Mouse (Mus musculus): ENCODE measurements around the gene Stard9. TPM values are rescaled to one million over a fixed set of nuclear protein-coding genes. Genes with fewer than 3 reads are reported as not detected.

Gene Stard9
- polyA plus RNA-seq, 1 experiment from 2014 or later, result 4.2 TPM

DNA sequence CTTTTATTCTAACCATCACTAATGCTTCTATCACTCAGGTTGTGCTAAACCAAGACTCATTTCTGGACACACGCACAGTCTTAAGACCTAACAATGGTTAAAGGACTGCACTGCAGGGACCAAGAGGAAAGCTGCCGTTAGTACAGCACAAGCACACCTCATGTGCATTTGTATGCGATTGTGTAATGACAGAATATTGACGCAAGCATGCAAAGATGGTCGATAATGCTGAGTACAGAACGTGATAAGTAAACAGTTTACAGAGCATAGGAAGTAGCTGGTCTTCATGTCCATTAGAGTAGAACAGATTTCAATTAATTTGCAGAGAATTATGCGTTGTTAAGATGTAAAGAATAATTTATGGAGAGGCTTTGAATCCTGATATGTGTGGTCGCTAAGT is 11.9 kb downstream of the Stard9 start:
- Histone ChIP-seq H3K9ac (ENCODE audit: low read length) (no peak overlapping the region), H3K4me1 (ENCODE audit: control insufficient read depth, insufficient read depth, low read length) (no peaks in the 10 kb centered on the region), H3K36me3 (ENCODE audit: control insufficient read depth, insufficient read depth, low read length) (no peaks in the 10 kb centered on the region), H3K27ac (ENCODE audit: low read depth, low read length) (no peak overlapping the region), H3K9me3 (ENCODE audit: control insufficient read depth, low read length) (no peaks in the 10 kb centered on the region), H3K27me3 (ENCODE audit: control insufficient read depth, insufficient read depth, low read length) (no peaks in the 10 kb centered on the region), H3K4me3 (ENCODE audit: low read depth, low read length) (no peak overlapping the region), H3K4me2 (ENCODE audit: low read depth) (no peak overlapping the region)
- DNase-seq (ENCODE audit: low spot score) (no peak), ATAC-seq (ENCODE audit: insufficient read depth, low FRiP score, low TSS enrichment) (no peak)
- WGBS, result 92% methylated on average over 8 of the region's 8 CpGs

DNA sequence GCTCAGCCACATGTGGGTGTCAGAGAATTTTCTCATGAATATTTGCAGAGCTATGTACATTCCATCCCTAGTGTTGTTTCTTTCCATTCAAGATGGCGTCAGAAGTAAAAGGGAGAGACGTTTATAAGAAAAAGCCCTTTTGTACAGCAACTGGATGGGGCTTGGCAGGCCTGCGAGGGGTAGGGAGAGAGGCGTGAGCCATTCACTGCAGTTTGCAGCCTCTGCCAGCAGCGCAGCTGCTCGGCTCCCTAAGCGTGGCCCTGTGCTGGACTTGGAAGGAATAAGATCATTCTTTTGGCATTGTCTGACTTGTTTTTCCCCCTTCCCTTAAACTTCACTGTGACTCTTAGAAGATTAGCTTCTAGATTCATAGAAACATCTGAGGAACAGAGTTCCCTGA is 14.9 kb downstream of the Stard9 start:
- Histone ChIP-seq H3K4me2 (ENCODE audit: low read depth) (no peak overlapping the region), H3K4me1 (ENCODE audit: control insufficient read depth, insufficient read depth, low read length) (no peaks in the 10 kb centered on the region), H3K9ac (ENCODE audit: low read length) (no peak overlapping the region), H3K4me3 (ENCODE audit: low read depth, low read length) (no peak overlapping the region), H3K27me3 (ENCODE audit: control insufficient read depth, insufficient read depth, low read length) (no peaks in the 10 kb centered on the region), H3K36me3 (ENCODE audit: control insufficient read depth, insufficient read depth, low read length) (no peaks in the 10 kb centered on the region), H3K27ac (ENCODE audit: low read depth, low read length) (no peak overlapping the region), H3K9me3 (ENCODE audit: control insufficient read depth, low read length) (no peaks in the 10 kb centered on the region)
- ATAC-seq (ENCODE audit: insufficient read depth, low FRiP score, low TSS enrichment), result no peak
- DNase-seq (ENCODE audit: low spot score), result no peak
- 78% methylated on average over 7 of the region's 7 CpGs for WGBS

GRCm38 (mm10) chr2:120646777-120647176 is 17.9 kb downstream of the Stard9 start:
- Histone ChIP-seq H3K36me3 (ENCODE audit: control insufficient read depth, insufficient read depth, low read length) (no peaks in the 10 kb centered on the region), H3K9me3 (ENCODE audit: control insufficient read depth, low read length) (no peaks in the 10 kb centered on the region), H3K4me1 (ENCODE audit: control insufficient read depth, insufficient read depth, low read length) (no peaks in the 10 kb centered on the region), H3K27ac (ENCODE audit: low read depth, low read length) (no peak overlapping the region), H3K9ac (ENCODE audit: low read length) (no peak overlapping the region), H3K4me3 (ENCODE audit: low read depth, low read length) (no peak overlapping the region), H3K27me3 (ENCODE audit: control insufficient read depth, insufficient read depth, low read length) (no peaks in the 10 kb centered on the region), H3K4me2 (ENCODE audit: low read depth) (no peak overlapping the region)
- WGBS, result 82% methylated on average over 4 of the region's 4 CpGs
- DNase-seq (ENCODE audit: low spot score) (no peak), ATAC-seq (ENCODE audit: insufficient read depth, low FRiP score, low TSS enrichment) (no peak)

DNA sequence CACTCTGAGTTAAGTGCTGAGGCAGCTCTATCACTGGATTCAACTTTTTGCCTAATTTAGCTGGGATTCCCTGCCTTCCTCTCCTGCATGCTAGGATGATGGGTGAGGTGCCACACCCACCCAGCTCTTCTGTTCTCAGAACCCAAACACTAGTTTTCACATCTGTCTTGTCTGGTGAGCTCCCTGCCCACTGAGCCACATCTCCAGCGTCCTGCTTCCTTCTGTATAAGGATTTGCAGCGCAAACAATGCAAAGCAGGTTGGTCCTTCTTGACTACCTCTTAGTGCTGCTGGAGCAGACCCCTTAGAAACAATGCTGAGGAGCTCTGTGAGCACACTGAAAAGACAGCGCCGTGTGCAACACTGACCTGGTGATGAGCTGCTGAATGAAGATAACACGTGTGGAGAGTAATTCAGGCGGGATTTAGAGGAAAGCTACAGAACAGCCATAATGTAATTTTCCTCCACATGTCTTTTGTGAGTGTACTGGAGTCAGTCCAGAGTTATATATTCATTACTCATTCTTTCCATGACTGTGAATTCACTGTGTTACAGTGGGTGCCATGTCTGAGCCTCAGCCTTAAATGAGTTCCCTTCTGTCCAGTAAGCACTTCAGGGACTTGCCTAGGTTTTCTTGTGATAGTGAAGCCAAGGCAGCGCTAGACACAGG is 23.5 kb downstream of the Stard9 start:
- no peak for ATAC-seq (ENCODE audit: insufficient read depth, low FRiP score, low TSS enrichment)
- Histone ChIP-seq H3K27ac (ENCODE audit: low read depth, low read length) (no peak overlapping the region), H3K4me2 (ENCODE audit: low read depth) (no peak overlapping the region)

GRCm38 (mm10) chr2:120652925-120653284 is 24.0 kb downstream of the Stard9 start:
- Histone ChIP-seq H3K9ac (ENCODE audit: low read length) (no peak overlapping the region), H3K4me2 (ENCODE audit: low read depth) (no peak overlapping the region), H3K4me1 (ENCODE audit: control insufficient read depth, insufficient read depth, low read length) (no peaks in the 10 kb centered on the region), H3K36me3 (ENCODE audit: control insufficient read depth, insufficient read depth, low read length) (no peaks in the 10 kb centered on the region), H3K9me3 (ENCODE audit: control insufficient read depth, low read length) (no peaks in the 10 kb centered on the region), H3K27me3 (ENCODE audit: control insufficient read depth, insufficient read depth, low read length) (no peaks in the 10 kb centered on the region), H3K4me3 (ENCODE audit: low read depth, low read length) (no peak overlapping the region), H3K27ac (ENCODE audit: low read depth, low read length) (no peak overlapping the region)
- DNase-seq (ENCODE audit: low spot score) (no peak), ATAC-seq (ENCODE audit: insufficient read depth, low FRiP score, low TSS enrichment) (no peak)
- WGBS, result 89% methylated on average over 7 of the region's 7 CpGs

More for the DNA sequence above, 23.5 kb downstream of the Stard9 start:
- no peaks in the 10 kb centered on the region for H3K36me3 ChIP-seq (ENCODE audit: control insufficient read depth, insufficient read depth, low read length)
- no peak overlapping the region for H3K9ac ChIP-seq (ENCODE audit: low read length)
- no peaks in the 10 kb centered on the region for H3K27me3 ChIP-seq (ENCODE audit: control insufficient read depth, insufficient read depth, low read length)
- WGBS, result 87% methylated on average over 7 of the region's 7 CpGs
- no peaks in the 10 kb centered on the region for H3K9me3 ChIP-seq (ENCODE audit: control insufficient read depth, low read length)
- no peaks in the 10 kb centered on the region for H3K4me1 ChIP-seq (ENCODE audit: control insufficient read depth, insufficient read depth, low read length)
- no peak for DNase-seq (ENCODE audit: low spot score)
- no peak overlapping the region for H3K4me3 ChIP-seq (ENCODE audit: low read depth, low read length)

DNA sequence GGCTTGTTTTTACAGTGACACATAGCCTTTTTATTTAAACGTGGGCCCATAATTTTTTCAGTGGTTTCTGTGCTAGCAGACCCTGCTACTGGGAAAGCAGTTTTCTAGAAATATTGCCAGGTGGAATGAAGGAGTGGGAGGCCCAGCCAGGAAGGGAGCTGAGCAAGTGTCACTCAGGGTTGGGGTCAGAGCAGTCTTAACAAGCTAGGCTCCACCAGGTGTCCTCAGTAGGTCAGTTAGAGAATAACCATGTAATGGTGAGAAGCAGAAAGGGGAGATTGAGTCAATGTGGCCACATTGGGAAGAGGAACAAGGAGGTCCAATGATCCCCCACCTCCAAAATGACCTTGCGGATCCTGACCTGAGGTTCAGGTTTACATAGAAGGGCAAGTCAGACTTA is 25.8 kb downstream of the Stard9 start:
- no peak overlapping the region for H3K9ac ChIP-seq (ENCODE audit: low read length)
- H3K4me2 ChIP-seq (ENCODE audit: low read depth), result no peak overlapping the region
- ATAC-seq (ENCODE audit: insufficient read depth, low FRiP score, low TSS enrichment), result no peak
- DNase-seq (ENCODE audit: low spot score), result no peak
- no peaks in the 10 kb centered on the region for H3K27me3 ChIP-seq (ENCODE audit: control insufficient read depth, insufficient read depth, low read length)
- H3K4me1 ChIP-seq (ENCODE audit: control insufficient read depth, insufficient read depth, low read length), result no peaks in the 10 kb centered on the region
- H3K9me3 ChIP-seq (ENCODE audit: control insufficient read depth, low read length), result no peaks in the 10 kb centered on the region
- H3K4me3 ChIP-seq (ENCODE audit: low read depth, low read length), result no peak overlapping the region
- no peak overlapping the region for H3K27ac ChIP-seq (ENCODE audit: low read depth, low read length)
- no peaks in the 10 kb centered on the region for H3K36me3 ChIP-seq (ENCODE audit: control insufficient read depth, insufficient read depth, low read length)
- 84% methylated on average over 2 of the region's 2 CpGs for WGBS

GRCm38 (mm10) chr2:120655905-120656304 is 27.0 kb downstream of the Stard9 start:
- no peak overlapping the region for H3K27ac ChIP-seq (ENCODE audit: low read depth, low read length)
- WGBS, result 92% methylated on average over 5 of the region's 5 CpGs
- no peaks in the 10 kb centered on the region for H3K27me3 ChIP-seq (ENCODE audit: control insufficient read depth, insufficient read depth, low read length)
- no peaks in the 10 kb centered on the region for H3K9me3 ChIP-seq (ENCODE audit: control insufficient read depth, low read length)
- H3K4me2 ChIP-seq (ENCODE audit: low read depth), result no peak overlapping the region
- no peak overlapping the region for H3K9ac ChIP-seq (ENCODE audit: low read length)
- ATAC-seq (ENCODE audit: insufficient read depth, low FRiP score, low TSS enrichment), result no peak
- no peaks in the 10 kb centered on the region for H3K4me1 ChIP-seq (ENCODE audit: control insufficient read depth, insufficient read depth, low read length)
- no peak overlapping the region for H3K4me3 ChIP-seq (ENCODE audit: low read depth, low read length)
- DNase-seq (ENCODE audit: low spot score), result no peak
- H3K36me3 ChIP-seq (ENCODE audit: control insufficient read depth, insufficient read depth, low read length), result no peaks in the 10 kb centered on the region

DNA sequence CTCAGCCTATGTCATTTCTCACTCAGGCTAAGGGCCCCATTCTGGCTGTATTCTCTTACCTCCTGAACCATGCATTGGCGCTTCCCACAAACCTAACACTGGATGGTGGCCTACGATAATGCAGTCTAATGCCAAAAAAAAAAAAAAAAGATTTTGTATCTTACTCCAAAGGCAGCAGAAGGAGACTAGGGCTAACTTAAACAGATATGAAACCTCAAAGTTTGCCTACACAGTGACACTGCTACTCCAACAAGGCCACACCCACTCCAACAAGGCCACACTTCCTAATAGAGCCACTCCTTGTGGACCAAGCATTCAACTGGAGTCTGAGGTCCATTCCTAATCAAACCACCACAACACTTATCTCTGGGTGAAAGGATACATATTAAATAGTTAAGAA is 27.8 kb downstream of the Stard9 start:
- no peak for DNase-seq (ENCODE audit: low spot score)
- Histone ChIP-seq H3K4me1 (ENCODE audit: control insufficient read depth, insufficient read depth, low read length) (no peaks in the 10 kb centered on the region), H3K27me3 (ENCODE audit: control insufficient read depth, insufficient read depth, low read length) (no peaks in the 10 kb centered on the region), H3K4me3 (ENCODE audit: low read depth, low read length) (no peak overlapping the region), H3K4me2 (ENCODE audit: low read depth) (no peak overlapping the region), H3K27ac (ENCODE audit: low read depth, low read length) (no peak overlapping the region), H3K9ac (ENCODE audit: low read length) (no peak overlapping the region), H3K36me3 (ENCODE audit: control insufficient read depth, insufficient read depth, low read length) (no peaks in the 10 kb centered on the region), H3K9me3 (ENCODE audit: control insufficient read depth, low read length) (no peaks in the 10 kb centered on the region)
- no peak for ATAC-seq (ENCODE audit: insufficient read depth, low FRiP score, low TSS enrichment)
- 87% methylated on average over 2 of the region's 2 CpGs for WGBS

GRCm38 (mm10) chr2:120658486-120658885 is 29.6 kb downstream of the Stard9 start:
- no peak for DNase-seq (ENCODE audit: low spot score)
- Histone ChIP-seq H3K4me1 (ENCODE audit: control insufficient read depth, insufficient read depth, low read length) (no peaks in the 10 kb centered on the region), H3K27me3 (ENCODE audit: control insufficient read depth, insufficient read depth, low read length) (no peaks in the 10 kb centered on the region), H3K27ac (ENCODE audit: low read depth, low read length) (no peak overlapping the region), H3K9ac (ENCODE audit: low read length) (no peak overlapping the region), H3K4me3 (ENCODE audit: low read depth, low read length) (no peak overlapping the region), H3K4me2 (ENCODE audit: low read depth) (no peak overlapping the region), H3K36me3 (ENCODE audit: control insufficient read depth, insufficient read depth, low read length) (no peaks in the 10 kb centered on the region), H3K9me3 (ENCODE audit: control insufficient read depth, low read length) (no peaks in the 10 kb centered on the region)
- 71% methylated on average over 5 of the region's 5 CpGs for WGBS
- no peak for ATAC-seq (ENCODE audit: insufficient read depth, low FRiP score, low TSS enrichment)
